Mouse (Mus musculus) hindbrain, embryonic 14.5 days (tissue): ENCODE results near the gene Pfas. TPM values are rescaled to one million over a fixed set of nuclear protein-coding genes. Genes with fewer than 3 reads are reported as not detected.
"Not testable (repeated sequence)": the region's sequence is repeated elsewhere in the genome, so short reads cannot be mapped to it uniquely, and the experiment has no call there.

Experiments used
- ATAC-seq: fragments of 200-750 bp; cut with Nextera tagmentation; 2 replicates; pipeline ENCODE4 v1.8.0; 2017; ENCODE audit warnings: moderate number of reproducible peaks, mild to moderate bottlenecking, moderate TSS enrichment, moderate library complexity; ENCODE audit not compliant: low FRiP score
- DNase-seq: peaks from one replicate; pipeline ENCODE4 v3.0.0-alpha.2; 2015; ENCODE audit warnings: low spot score
- H3K27ac ChIP-seq: fragments of 300-500 bp; sonication (generic); 2 replicates; pipeline ENCODE4 v1.5.1; 2014; ENCODE audit warnings: mild to moderate bottlenecking, moderate library complexity
- H3K27me3 ChIP-seq: fragments of 300-500 bp; sonication (generic); 2 replicates; pipeline ENCODE4 v1.6.1; 2014; ENCODE audit warnings: mild to moderate bottlenecking, low read length, mixed read lengths; ENCODE audit not compliant: control insufficient read depth, insufficient read depth
- H3K36me3 ChIP-seq: fragments of 300-500 bp; sonication (generic); replicated peaks from 2 replicates; pipeline ENCODE4 v1.6.1; 2014; ENCODE audit not compliant: control insufficient read depth, insufficient read depth
- H3K4me1 ChIP-seq: fragments of 300-500 bp; sonication (generic); replicated peaks from 2 replicates; pipeline ENCODE4 v1.6.1; 2014; ENCODE audit warnings: antibody characterized with exemption, low read length, mixed read lengths; ENCODE audit not compliant: control insufficient read depth, insufficient read depth
- H3K4me2 ChIP-seq: fragments of 300-500 bp; sonication (generic); replicated peaks from 2 replicates; pipeline ENCODE4 v1.6.1; 2014; ENCODE audit warnings: mild to moderate bottlenecking, moderate library complexity
- H3K4me3 ChIP-seq: fragments of 300-500 bp; sonication (generic); replicated peaks from 2 replicates; pipeline ENCODE4 v1.5.1; 2014; ENCODE audit warnings: mild to moderate bottlenecking, low read length
- H3K9ac ChIP-seq: fragments of 300-500 bp; sonication (generic); 2 replicates; pipeline ENCODE4 v1.6.1; 2014
- H3K9me3 ChIP-seq: fragments of 300-500 bp; sonication (generic); 2 replicates; pipeline ENCODE4 v1.6.1; 2016; ENCODE audit warnings: low read length; ENCODE audit not compliant: control insufficient read depth
- WGBS: fragments of 180-500 bp; shearing (Covaris S2); extraction: QIAGEN DNeasy Blood & Tissue Kit; methylation state at CpG from one replicate; pipeline ENCODE4 v1.1.7; 2014; 5-methylcytosine and 5-hydroxymethylcytosine counted together
- polyA plus RNA-seq: library from polyadenylated mRNA; unstranded; fragments of >200 nt; fragmentation: Nextera tagmentation; extraction: Ambion mirVana; gene quantifications from 2 replicates; pipeline ENCODE4 v1.2.1, GENCODE M21; 2014

The Pfas gene
- polyA plus RNA-seq, 1 experiment from 2014 or later, result 15.3 TPM

DNA sequence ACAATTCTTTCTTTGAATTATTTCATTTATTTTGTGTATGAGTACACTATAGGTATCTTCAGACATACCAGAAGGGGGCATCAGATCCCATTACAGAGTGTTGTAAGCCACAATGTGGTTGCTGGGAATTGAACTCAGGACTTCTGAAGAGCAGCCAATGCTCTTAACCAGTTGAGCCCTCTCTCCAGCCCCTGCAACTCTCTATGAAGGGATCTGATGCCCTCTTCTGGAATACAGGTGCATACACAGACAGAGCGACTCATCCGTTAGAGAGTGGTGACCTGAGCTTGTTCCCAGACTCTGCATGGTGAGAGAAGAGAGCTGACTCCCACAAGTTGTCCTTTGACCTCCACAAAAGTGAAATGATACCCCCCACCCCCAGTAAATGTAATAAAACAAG, 20.5 kb upstream of the Pfas start:
- 64% methylated on average over 2 of the region's 2 CpGs for WGBS
- Histone ChIP-seq H3K9me3 (no peaks in the 10 kb centered on the region), H3K27ac (no peak overlapping the region), H3K36me3 (peaks cover 98% of the 10 kb centered on the region), H3K4me1 (no peaks in the 10 kb centered on the region), H3K9ac (no peak overlapping the region), H3K4me3 (no peak overlapping the region), H3K27me3 (no peaks in the 10 kb centered on the region), H3K4me2 (no peak overlapping the region)
- DNase-seq, result no peak
- no peak for ATAC-seq

DNA sequence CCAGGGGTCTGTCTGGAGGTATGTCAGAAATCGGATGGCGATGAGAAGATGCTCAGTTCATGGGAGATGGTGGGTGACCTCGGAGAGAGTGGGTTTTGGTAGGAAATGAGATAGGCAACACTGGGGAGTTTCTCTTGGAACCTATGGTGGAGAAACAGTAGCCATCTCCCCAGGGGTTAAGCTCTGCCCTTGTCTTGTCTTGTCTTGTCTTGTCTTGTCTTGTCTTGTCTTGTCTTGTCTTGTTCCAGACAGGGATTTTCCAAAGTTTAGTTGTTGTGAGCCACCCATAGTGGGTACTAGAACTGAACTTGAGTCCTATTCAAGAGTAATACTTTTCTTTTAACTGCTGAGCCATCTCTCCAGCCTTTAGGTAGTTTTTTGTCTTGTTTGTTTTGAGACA, 18.3 kb upstream of the Pfas start:
- no peaks in the 10 kb centered on the region for H3K27me3 ChIP-seq
- DNase-seq (no peak), ATAC-seq (no peak)
- no peak overlapping the region for H3K27ac ChIP-seq
- 99% methylated on average over 3 of the region's 3 CpGs for WGBS
- peaks cover 100% of the 10 kb centered on the region for H3K36me3 ChIP-seq
- no peak overlapping the region for H3K4me2 ChIP-seq
- H3K4me1 ChIP-seq, result no peaks in the 10 kb centered on the region
- no peak overlapping the region for H3K9ac ChIP-seq
- no peak overlapping the region for H3K4me3 ChIP-seq
- no peaks in the 10 kb centered on the region for H3K9me3 ChIP-seq

DNA sequence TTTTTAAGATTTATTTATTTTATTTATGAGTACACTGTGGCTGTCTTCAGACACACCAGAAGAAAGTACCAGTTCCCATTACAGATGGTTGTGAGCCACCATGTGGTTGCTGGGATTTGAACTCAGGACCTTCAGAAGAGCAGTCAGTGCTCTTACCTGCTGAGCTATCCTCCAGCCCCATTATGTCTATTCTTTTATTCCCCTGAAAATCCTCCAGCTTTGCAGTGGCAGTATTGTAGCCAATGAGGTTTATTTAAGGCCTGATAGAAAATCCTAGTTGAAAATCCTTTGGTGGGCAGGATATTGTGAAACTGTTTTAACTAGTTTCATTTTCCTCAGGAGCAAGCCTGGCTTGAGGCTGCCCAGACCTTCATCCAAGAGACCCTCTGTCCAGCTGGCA, 12.4 kb upstream of the Pfas start:
- H3K4me1 ChIP-seq, result peaks cover 8% of the 10 kb centered on the region
- H3K36me3 ChIP-seq, result peaks cover 45% of the 10 kb centered on the region
- H3K9me3 ChIP-seq, result no peaks in the 10 kb centered on the region
- H3K27me3 ChIP-seq, result no peaks in the 10 kb centered on the region
- H3K9ac ChIP-seq, result no peak overlapping the region
- DNase-seq (no peak), ATAC-seq (no peak)
- no peak overlapping the region for H3K4me3 ChIP-seq
- H3K4me2 ChIP-seq, result no peak overlapping the region
- H3K27ac ChIP-seq, result no peak overlapping the region

DNA sequence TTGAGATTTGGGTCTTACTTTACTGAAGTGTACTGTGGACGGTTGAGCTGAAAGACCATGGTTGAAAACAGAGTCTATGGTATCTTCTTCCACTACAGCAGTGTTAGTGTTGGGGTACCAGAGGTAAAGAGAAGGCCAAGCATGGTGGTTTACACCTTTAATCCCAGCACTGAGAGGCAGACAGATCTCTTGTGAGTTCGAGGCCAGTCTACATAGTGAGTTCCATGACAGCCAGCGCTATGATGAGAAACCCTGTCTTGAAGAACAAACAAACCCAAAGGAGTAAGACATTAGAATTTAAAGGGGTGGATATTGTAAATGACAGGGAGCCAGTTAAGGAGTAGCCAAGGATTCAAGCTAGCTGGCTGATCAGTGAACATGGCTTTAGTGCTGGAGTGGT, 8.5 kb upstream of the Pfas start:
- peak overlapping the region; percentile 57 for H3K4me3 ChIP-seq
- H3K36me3 ChIP-seq, result peaks cover 6% of the 10 kb centered on the region; the same call in 1 of the 2 replicates
- DNase-seq, result no peak
- H3K9ac ChIP-seq, result peak overlapping the region; percentile 83
- H3K27me3 ChIP-seq, result no peaks in the 10 kb centered on the region
- no peak for ATAC-seq
- H3K9me3 ChIP-seq, result no peaks in the 10 kb centered on the region
- peak overlapping the region; percentile 85 for H3K27ac ChIP-seq
- H3K4me1 ChIP-seq, result peaks cover 9% of the 10 kb centered on the region
- 76% methylated on average over 3 of the region's 3 CpGs for WGBS
- peak overlapping the region; percentile 54 for H3K4me2 ChIP-seq

DNA sequence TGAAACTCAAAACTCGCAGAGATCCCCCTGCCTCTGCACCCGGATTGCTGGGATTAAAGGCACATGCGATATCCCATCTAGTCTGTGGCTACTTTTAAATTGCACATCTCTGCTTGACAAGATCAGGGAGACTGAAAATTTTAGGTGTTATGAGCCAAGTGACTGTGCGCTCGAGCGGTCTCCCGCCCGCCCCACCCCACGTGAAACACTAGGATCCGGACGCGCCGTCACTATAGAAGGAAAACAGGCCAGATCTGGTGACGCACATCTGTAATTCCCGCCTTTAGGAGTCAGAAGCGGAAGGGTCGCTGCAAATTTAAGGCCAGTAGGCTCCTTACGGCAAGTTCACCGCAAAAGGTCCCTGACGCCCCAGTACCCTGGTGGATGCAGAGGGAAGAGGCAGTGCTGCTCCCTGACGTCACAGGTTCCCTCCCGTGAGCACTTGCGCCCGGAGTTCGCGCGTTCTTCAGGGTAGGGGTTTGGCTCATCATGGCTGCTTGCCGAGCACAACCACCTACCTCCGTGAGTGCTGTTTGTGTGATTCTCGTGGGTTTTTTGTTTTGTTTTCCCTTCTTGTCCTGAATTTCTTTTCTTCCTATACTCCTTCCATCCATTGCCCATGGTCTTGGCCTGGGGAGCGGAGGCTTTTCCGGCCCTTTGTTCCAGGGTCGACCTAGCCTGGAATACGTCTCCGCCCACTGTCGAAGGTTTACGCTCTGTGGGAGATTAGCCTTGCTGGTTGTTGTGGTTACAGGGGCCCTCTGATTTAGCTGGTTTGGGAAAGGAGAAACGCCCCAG, 7.6 kb upstream of the Pfas start, which contains the start of gene Ctc1:
Gene Ctc1 (plus strand): TSS at position 268 of the 798 bp plus-strand sequence.
- Histone ChIP-seq H3K4me1 (peaks cover 14% of the 10 kb centered on the region), H3K9ac (peak within 1 kb of the TSS; percentile 83), H3K9me3 (no peaks in the 10 kb centered on the region), H3K36me3 (no peaks in the 10 kb centered on the region), H3K4me2 (peak within 1 kb of the TSS; percentile 54), H3K27ac (peak within 1 kb of the TSS; percentile 85), H3K27me3 (no peaks in the 10 kb centered on the region), H3K4me3 (peak within 1 kb of the TSS; percentile 57)
- ATAC-seq (peak; percentile 95), DNase-seq (peak; percentile 94)
- 4% methylated on average over 38 of the region's 38 CpGs for WGBS

DNA sequence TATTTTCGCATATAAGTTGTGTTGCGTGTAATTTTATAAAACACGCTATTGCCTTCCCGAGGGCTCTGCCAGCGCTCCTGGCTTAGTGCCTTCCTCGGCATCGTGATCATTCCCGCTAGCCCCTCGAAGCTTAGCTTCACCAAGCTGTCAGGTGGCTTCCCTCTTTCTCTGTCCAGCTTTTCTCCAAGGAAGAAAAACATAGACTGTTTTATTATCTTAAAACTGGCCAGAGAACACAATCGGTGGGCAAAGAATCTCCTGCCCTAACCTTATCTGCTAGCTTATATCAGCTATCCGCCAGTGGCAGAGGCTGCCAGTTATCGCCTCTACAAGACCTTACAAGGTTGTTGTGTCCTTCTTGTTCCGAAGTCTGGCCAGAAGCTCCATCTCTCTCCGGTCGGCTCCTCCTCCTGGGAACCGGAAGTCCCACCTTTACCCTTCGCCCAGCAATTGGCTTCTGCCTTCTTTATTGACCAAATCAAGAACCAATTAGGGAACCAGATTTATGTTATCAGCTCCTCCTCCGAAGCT, 3.9 kb upstream of the Pfas start:
- peak; percentile 75 for ATAC-seq
- H3K27ac ChIP-seq, result peak overlapping the region; percentile 92
- DNase-seq, result peak; percentile 92
- H3K36me3 ChIP-seq, result no peaks in the 10 kb centered on the region
- H3K4me3 ChIP-seq, result peak overlapping the region; percentile 45
- no peaks in the 10 kb centered on the region for H3K27me3 ChIP-seq
- peak overlapping the region; percentile 77 for H3K9ac ChIP-seq
- no peaks in the 10 kb centered on the region for H3K9me3 ChIP-seq
- WGBS, result 2% methylated on average over 18 of the region's 18 CpGs
- H3K4me1 ChIP-seq, result peaks cover 22% of the 10 kb centered on the region
- peak overlapping the region; percentile 89 for H3K4me2 ChIP-seq

DNA sequence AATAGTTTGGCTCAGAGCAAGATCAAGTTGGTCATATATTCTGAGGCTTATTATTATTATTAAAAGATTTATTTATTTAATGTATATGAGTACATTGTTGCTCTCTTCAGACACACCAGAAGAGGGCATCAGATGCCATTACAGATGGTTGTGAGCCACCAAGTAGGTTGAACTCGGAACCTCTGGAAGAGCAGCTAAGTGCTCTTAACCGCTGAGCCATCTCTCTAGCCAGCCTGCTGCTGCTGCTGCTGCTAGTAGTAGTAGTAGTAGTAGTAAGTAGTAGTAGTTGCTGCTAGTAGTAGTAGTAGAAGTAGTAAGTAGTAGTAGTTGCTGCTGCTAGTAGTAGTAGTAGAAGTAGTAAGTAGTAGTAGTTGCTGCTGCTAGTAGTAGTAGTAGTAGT, 3.2 kb upstream of the Pfas start:
- H3K9ac ChIP-seq, result peak overlapping the region; percentile 77
- ATAC-seq, H3K36me3 ChIP-seq, DNase-seq, H3K27me3 ChIP-seq, H3K9me3 ChIP-seq: not testable (repeated sequence)
- peak overlapping the region; percentile 45 for H3K4me3 ChIP-seq
- H3K27ac ChIP-seq, result peak overlapping the region; percentile 92
- H3K4me2 ChIP-seq, result peak overlapping the region; percentile 89
- WGBS, result 76% methylated on average over 2 of the region's 2 CpGs
- peaks cover 16% of the 10 kb centered on the region for H3K4me1 ChIP-seq

DNA sequence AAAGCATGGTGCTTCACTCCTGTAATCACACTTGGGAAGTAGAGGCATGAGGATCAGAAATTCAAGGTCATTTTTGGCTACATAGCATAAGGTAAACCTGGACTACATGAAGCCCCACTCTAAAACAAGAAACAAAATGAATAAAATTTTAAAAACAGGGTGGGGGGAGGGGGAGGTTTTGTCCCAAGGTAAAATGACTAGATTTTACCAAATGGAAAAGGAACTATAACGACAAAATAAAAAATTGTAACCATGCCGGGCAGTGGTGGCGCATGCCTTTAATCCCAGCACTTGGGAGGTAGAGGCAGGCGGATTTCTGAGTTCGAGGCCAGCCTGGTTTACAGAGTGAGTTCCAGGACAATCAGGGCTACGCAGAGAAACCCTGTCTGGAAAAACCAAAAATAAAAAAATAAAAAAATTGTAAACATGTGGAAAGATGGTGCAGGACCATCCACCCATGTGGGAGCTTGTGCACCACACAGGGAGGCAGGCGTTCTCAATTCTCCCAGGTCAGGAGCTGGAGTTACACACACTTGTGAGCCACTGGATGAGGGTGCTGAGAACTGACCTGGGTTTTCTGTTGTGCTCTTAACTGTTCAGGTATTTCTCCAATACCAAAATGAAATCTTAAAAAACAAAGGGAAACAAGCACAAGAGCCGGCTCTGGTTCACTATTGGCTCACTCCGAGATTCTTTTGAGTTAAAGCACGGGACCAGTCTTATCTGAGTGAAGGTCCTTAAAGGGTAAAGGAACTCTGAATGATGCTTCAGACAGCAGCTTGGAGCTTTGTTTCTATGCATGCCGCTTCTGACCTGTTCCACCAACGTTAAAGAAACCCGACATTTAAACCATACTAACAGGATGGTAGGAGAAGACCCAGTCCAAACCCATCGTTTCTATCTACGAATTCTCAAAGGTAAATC, 2.4 kb upstream of the Pfas start:
- ATAC-seq, result no peak
- WGBS, result 93% methylated on average over 15 of the region's 15 CpGs
- no peak overlapping the region for H3K4me3 ChIP-seq
- no peaks in the 10 kb centered on the region for H3K27me3 ChIP-seq
- H3K4me1 ChIP-seq, result peaks cover 16% of the 10 kb centered on the region
- H3K4me2 ChIP-seq, result peak overlapping the region; percentile 89; the same call in 1 of the 2 replicates
- no peak for DNase-seq
- H3K36me3 ChIP-seq, result no peaks in the 10 kb centered on the region
- H3K9me3 ChIP-seq, result no peaks in the 10 kb centered on the region
- no peak overlapping the region for H3K27ac ChIP-seq
- H3K9ac ChIP-seq, result no peak overlapping the region

DNA sequence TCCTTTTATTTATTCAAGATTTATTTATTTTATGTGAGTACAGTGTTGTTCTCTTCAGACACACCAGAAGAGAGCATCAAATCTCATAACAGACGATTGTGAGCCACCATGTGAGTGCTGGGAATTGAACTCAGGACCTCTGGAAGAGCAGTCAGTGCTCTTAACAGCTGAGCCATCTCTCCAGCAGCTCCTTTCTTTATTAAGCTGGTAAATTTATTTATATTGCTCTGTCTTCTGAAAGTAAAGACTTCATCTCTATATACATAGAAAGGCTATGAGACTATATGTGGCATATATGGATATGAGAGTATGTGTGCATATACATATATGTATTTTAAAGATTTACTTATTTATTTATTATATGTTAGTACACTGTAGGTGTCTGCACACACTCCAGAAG, 1.2 kb upstream of the Pfas start:
- Histone ChIP-seq H3K4me1 (peaks cover 16% of the 10 kb centered on the region), H3K36me3 (no peaks in the 10 kb centered on the region), H3K4me2 (no peak overlapping the region), H3K4me3 (no peak overlapping the region), H3K9ac (no peak overlapping the region), H3K27me3 (no peaks in the 10 kb centered on the region), H3K27ac (no peak overlapping the region), H3K9me3 (no peaks in the 10 kb centered on the region)
- 85% methylated on average over 1 of the region's 1 CpGs for WGBS
- ATAC-seq, result no peak
- DNase-seq, result no peak
